Mouse (Mus musculus) midbrain, postnatal 0 days (tissue): ENCODE data around the gene Strn. TPM values are rescaled to one million over a fixed set of nuclear protein-coding genes. Genes with fewer than 3 reads are reported as not detected.

Experiments used
- ATAC-seq: fragments of 200-750 bp; cut with Nextera tagmentation; 2 replicates; pipeline ENCODE4 v1.8.0; 2017; ENCODE audit warnings: moderate number of reproducible peaks, mild to moderate bottlenecking, moderate TSS enrichment, moderate library complexity; ENCODE audit not compliant: low FRiP score
- DNase-seq: peaks from one replicate; pipeline ENCODE4 v3.0.0-alpha.2; 2015; ENCODE audit warnings: low spot score
- H3K27ac ChIP-seq: fragments of 300-500 bp; sonication (generic); 2 replicates; pipeline ENCODE4 v1.5.1; 2014; ENCODE audit warnings: low read depth, mild to moderate bottlenecking, low read length, mixed read lengths
- H3K27me3 ChIP-seq: fragments of 300-500 bp; sonication (generic); 2 replicates; pipeline ENCODE4 v1.6.1; 2014; ENCODE audit warnings: low read length, control low read depth, mixed read lengths; ENCODE audit not compliant: insufficient read depth
- H3K36me3 ChIP-seq: fragments of 300-500 bp; sonication (generic); 2 replicates; pipeline ENCODE4 v1.6.1; 2014; ENCODE audit warnings: low read length, control low read depth, mixed read lengths; ENCODE audit not compliant: insufficient read depth
- H3K4me1 ChIP-seq: fragments of 300-500 bp; sonication (generic); 2 replicates; pipeline ENCODE4 v1.6.1; 2014; ENCODE audit warnings: mild to moderate bottlenecking, control low read depth, antibody characterized with exemption, low read length, mixed read lengths; ENCODE audit not compliant: insufficient read depth
- H3K4me2 ChIP-seq: fragments of 300-500 bp; sonication (generic); 2 replicates; pipeline ENCODE4 v1.6.1; 2014; ENCODE audit warnings: low read depth, mild to moderate bottlenecking, low read length, mixed read lengths; ENCODE audit not compliant: poor library complexity, severe bottlenecking
- H3K4me3 ChIP-seq: fragments of 300-500 bp; sonication (generic); 2 replicates; pipeline ENCODE4 v1.5.1; 2014; ENCODE audit warnings: low read depth, mild to moderate bottlenecking, low read length, moderate library complexity
- H3K9ac ChIP-seq: fragments of 300-500 bp; sonication (generic); replicated peaks from 2 replicates; pipeline ENCODE4 v1.6.1; 2014; ENCODE audit warnings: mild to moderate bottlenecking, low read length, moderate library complexity, mixed read lengths; ENCODE audit not compliant: poor library complexity, severe bottlenecking
- H3K9me3 ChIP-seq: fragments of 300-500 bp; sonication (generic); 2 replicates; pipeline ENCODE4 v1.6.1; 2016; ENCODE audit warnings: low read length, control low read depth
- CTCF ChIP-seq: IDR thresholded peaks from 2 replicates; pipeline ENCODE4 v1.5.1; 2016; ENCODE audit warnings: antibody characterized with exemption, mild to moderate bottlenecking
- WGBS: fragments of 180-500 bp; shearing (Covaris S2); extraction: QIAGEN DNeasy Blood & Tissue Kit; methylation state at CpG from one replicate; pipeline ENCODE4 v1.1.7; 2014; 5-methylcytosine and 5-hydroxymethylcytosine counted together
- polyA plus RNA-seq: library from polyadenylated mRNA; unstranded; fragments of >200 nt; fragmentation: Nextera tagmentation; extraction: Ambion mirVana; gene quantifications from 2 replicates; pipeline ENCODE4 v1.2.1, GENCODE M21; 2015
- total RNA-seq: library from RNA; depleted of rRNA; stranded (reverse); fragments of >200 nt; gene quantifications from 2 replicates; pipeline ENCODE4 v1.2.3, GENCODE M21; 2014

Gene Strn
- total and polyA plus RNA-seq, 2 experiments from 2014 or later = 4.2 to 22.4 TPM

DNA sequence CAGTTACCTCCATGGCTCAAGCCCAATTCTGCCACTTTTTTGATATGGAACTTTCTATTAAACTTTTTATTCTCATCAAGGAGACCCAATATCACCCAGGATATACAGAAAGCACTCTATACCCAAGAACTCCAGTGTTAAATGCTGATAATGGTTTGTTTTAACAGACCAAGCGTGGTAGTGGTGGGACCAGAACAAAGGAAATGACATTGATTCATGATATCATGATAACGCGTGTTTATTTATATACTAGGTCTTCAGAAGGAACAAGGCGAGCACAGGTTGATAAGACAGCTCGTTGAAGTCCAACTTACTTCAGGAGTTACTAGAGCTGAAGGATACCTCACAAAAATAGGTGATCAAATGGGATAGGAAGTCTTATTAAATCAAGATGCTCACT lies 52.0 kb downstream of the Strn start:
- Histone ChIP-seq H3K4me1 (no peaks in the 10 kb centered on the region; the same call in 1 of the 2 replicates), H3K4me3 (no peak overlapping the region), H3K27me3 (no peaks in the 10 kb centered on the region), H3K9me3 (no peaks in the 10 kb centered on the region), H3K27ac (no peak overlapping the region), H3K4me2 (no peak overlapping the region), H3K9ac (no peak overlapping the region), H3K36me3 (peaks cover 6% of the 10 kb centered on the region)
- no peak for ATAC-seq
- no peak for DNase-seq
- no peak for TF ChIP-seq CTCF
- WGBS = 96% methylated on average over 5 of the region's 5 CpGs

DNA sequence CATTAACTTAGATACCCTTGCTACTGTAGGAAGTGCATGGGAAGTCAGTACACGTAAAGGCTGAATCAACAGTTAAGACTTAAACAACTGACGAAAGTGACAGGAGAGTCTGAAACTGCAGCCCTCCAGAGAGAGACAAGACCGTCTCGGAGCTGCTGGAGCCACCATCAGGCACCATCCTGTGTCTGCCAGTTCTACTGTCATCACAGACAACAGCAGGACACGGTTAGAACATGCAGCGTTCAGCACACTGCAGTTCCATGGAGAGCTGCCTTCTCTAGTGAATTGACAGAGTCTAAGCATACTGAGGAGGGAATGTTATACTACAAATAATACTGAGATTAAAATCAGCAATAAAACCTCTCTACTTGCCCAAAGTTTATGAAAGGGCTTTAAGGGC lies 54.6 kb downstream of the Strn start:
- Histone ChIP-seq H3K9ac (no peak overlapping the region), H3K4me1 (no peaks in the 10 kb centered on the region; the same call in 1 of the 2 replicates), H3K4me3 (no peak overlapping the region), H3K4me2 (no peak overlapping the region), H3K27ac (no peak overlapping the region), H3K27me3 (no peaks in the 10 kb centered on the region), H3K9me3 (no peaks in the 10 kb centered on the region), H3K36me3 (peaks cover 8% of the 10 kb centered on the region)
- ATAC-seq = no peak
- no peak for TF ChIP-seq CTCF
- DNase-seq = no peak
- WGBS = 65% methylated on average over 6 of the region's 6 CpGs

GRCm38 (mm10) chr17:78679503-78679902 lies 57.5 kb downstream of the Strn start:
- Histone ChIP-seq H3K4me2 (no peak overlapping the region), H3K4me1 (no peaks in the 10 kb centered on the region; the same call in 1 of the 2 replicates), H3K27ac (no peak overlapping the region), H3K9me3 (no peaks in the 10 kb centered on the region), H3K36me3 (peaks cover 8% of the 10 kb centered on the region), H3K4me3 (no peak overlapping the region), H3K9ac (no peak overlapping the region), H3K27me3 (no peaks in the 10 kb centered on the region)
- WGBS = 90% methylated on average over 11 of the region's 11 CpGs
- no peak for DNase-seq
- ATAC-seq = no peak
- TF ChIP-seq CTCF = no peak

- no peaks in the 10 kb centered on the region; the same call in 1 of the 2 replicates for H3K4me1 ChIP-seq
- WGBS = 85% methylated on average over 11 of the region's 11 CpGs
- H3K27ac ChIP-seq = no peak overlapping the region
- no peaks in the 10 kb centered on the region for H3K27me3 ChIP-seq
- H3K36me3 ChIP-seq = peaks cover 3% of the 10 kb centered on the region
- H3K4me3 ChIP-seq = no peak overlapping the region
- TF ChIP-seq CTCF = no peak
- ATAC-seq (no peak), DNase-seq (no peak)
- no peak overlapping the region for H3K4me2 ChIP-seq
- no peak overlapping the region for H3K9ac ChIP-seq
- no peaks in the 10 kb centered on the region for H3K9me3 ChIP-seq
These were observed 60.2 kb downstream of the Strn start for GRCm38 (mm10) chr17:78676813-78677212.

DNA sequence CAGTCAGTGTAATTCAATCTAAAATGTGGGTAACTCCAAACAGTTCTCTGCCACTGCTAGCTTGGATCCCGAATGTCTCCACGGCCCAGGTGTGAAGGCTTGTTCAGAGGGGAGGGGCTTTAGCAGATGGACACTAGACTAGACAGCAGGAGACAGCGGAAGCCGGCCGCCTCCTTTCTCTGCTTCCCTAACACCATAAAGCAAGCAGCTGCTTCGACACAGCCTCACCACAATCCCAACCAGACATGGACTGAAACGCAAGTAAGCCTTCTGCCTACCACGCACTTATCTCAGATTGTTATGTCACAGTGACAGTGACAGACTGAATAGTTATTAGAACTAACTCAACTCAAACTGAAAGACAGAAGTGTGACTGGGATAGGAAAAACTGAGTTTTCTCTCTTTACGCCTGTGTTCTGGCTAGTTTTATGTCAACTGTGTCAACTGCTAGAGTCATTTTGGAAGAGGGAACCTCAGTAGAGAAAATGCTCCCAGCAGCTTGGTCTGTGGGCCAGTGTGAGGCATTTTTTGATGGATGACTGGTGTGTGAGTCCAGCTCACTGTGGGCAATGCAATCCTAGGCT lies 71.9 kb downstream of the Strn start:
- 88% methylated on average over 9 of the region's 9 CpGs for WGBS
- Histone ChIP-seq H3K4me2 (no peak overlapping the region), H3K27me3 (no peaks in the 10 kb centered on the region), H3K9ac (no peak overlapping the region), H3K27ac (no peak overlapping the region), H3K4me3 (no peak overlapping the region), H3K36me3 (peaks cover 41% of the 10 kb centered on the region), H3K9me3 (no peaks in the 10 kb centered on the region), H3K4me1 (no peaks in the 10 kb centered on the region)
- no peak for ATAC-seq
- DNase-seq = no peak
- no peak for TF ChIP-seq CTCF

DNA sequence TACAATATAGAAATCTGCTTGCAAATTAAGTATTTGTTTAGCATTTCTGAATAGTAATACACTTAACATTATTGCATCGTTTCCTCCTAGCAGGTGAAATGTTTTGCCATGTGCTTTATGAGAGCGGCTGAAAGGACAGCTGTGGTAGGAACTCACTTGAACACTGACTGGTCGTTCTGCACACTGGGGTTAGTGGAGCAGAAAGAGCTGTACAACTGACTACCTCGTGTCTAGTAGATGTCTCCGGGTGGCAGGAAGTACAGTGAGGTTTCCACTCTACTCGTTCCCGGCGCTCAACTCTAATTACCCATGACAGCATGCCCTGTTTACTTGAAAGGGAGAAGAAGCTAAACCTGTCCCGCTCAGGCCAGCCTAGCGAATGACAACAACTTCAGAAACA lies 82.2 kb downstream of the Strn start:
- 84% methylated on average over 10 of the region's 10 CpGs for WGBS
- H3K9ac ChIP-seq = no peak overlapping the region
- no peaks in the 10 kb centered on the region for H3K9me3 ChIP-seq
- no peak overlapping the region for H3K27ac ChIP-seq
- H3K4me1 ChIP-seq = no peaks in the 10 kb centered on the region
- DNase-seq (no peak), ATAC-seq (no peak)
- TF ChIP-seq CTCF = no peak
- H3K4me2 ChIP-seq = no peak overlapping the region
- H3K27me3 ChIP-seq = no peaks in the 10 kb centered on the region
- peaks cover 34% of the 10 kb centered on the region for H3K36me3 ChIP-seq
- H3K4me3 ChIP-seq = no peak overlapping the region
